Mouse (Mus musculus) limb, embryonic 11.5 days (tissue): ENCODE results near the gene Sptbn1. TPM values are rescaled to one million over a fixed set of nuclear protein-coding genes. Genes with fewer than 3 reads are reported as not detected.

Experiments used
- ATAC-seq: fragments of 200-750 bp; cut with Nextera tagmentation; 2 replicates; pipeline ENCODE4 v1.8.0; 2017; ENCODE audit warnings: low read depth; ENCODE audit not compliant: insufficient number of reproducible peaks, low FRiP score, low TSS enrichment
- DNase-seq: peaks from one replicate; pipeline ENCODE4 v3.0.0-alpha.2; 2015; ENCODE audit warnings: low spot score
- H3K27ac ChIP-seq: fragments of 300-500 bp; sonication (generic); replicated peaks from 2 replicates; pipeline ENCODE4 v1.5.1; 2014; ENCODE audit warnings: low read depth, mild to moderate bottlenecking, low read length
- H3K27me3 ChIP-seq: fragments of 300-500 bp; sonication (generic); 2 replicates; pipeline ENCODE4 v1.6.1; 2014; ENCODE audit warnings: mild to moderate bottlenecking, low read length, mixed read lengths; ENCODE audit not compliant: control insufficient read depth, insufficient read depth
- H3K36me3 ChIP-seq: fragments of 300-500 bp; sonication (generic); 2 replicates; pipeline ENCODE4 v1.6.1; 2014; ENCODE audit warnings: mild to moderate bottlenecking, low read length, moderate library complexity, mixed read lengths; ENCODE audit not compliant: control insufficient read depth, insufficient read depth
- H3K4me1 ChIP-seq: fragments of 300-500 bp; sonication (generic); 2 replicates; pipeline ENCODE4 v1.6.1; 2014; ENCODE audit warnings: low read length, mixed read lengths; ENCODE audit not compliant: control insufficient read depth, insufficient read depth
- H3K4me2 ChIP-seq: fragments of 300-500 bp; sonication (generic); 2 replicates; pipeline ENCODE4 v1.6.1; 2014; ENCODE audit warnings: low read depth, mild to moderate bottlenecking, moderate library complexity; ENCODE audit not compliant: severe bottlenecking
- H3K4me3 ChIP-seq: fragments of 300-500 bp; sonication (generic); 2 replicates; pipeline ENCODE4 v1.5.1; 2014; ENCODE audit warnings: low read depth, low read length
- H3K9ac ChIP-seq: fragments of 300-500 bp; sonication (generic); 2 replicates; pipeline ENCODE4 v1.6.1; 2014; ENCODE audit warnings: mild to moderate bottlenecking, low read length
- H3K9me3 ChIP-seq: fragments of 300-500 bp; sonication (generic); 2 replicates; pipeline ENCODE4 v1.6.1; 2016; ENCODE audit warnings: low read length; ENCODE audit not compliant: control insufficient read depth
- WGBS: fragments of 180-500 bp; shearing (Covaris S2); extraction: QIAGEN DNeasy Blood & Tissue Kit; methylation state at CpG from one replicate; pipeline ENCODE4 v1.1.7; 2014; 5-methylcytosine and 5-hydroxymethylcytosine counted together
- polyA plus RNA-seq: library from polyadenylated mRNA; unstranded; fragments of >200 nt; fragmentation: Nextera tagmentation; extraction: Ambion mirVana; gene quantifications from 2 replicates; pipeline ENCODE4 v1.2.1, GENCODE M21; 2014

The Sptbn1 gene
- polyA plus RNA-seq, 1 experiment from 2014 or later = 65.4 TPM

GRCm38 (mm10) chr11:30246161-30246560, 21.8 kb downstream of the Sptbn1 start:
- ATAC-seq (no peak), DNase-seq (no peak)
- H3K9ac ChIP-seq = no peak overlapping the region
- no peaks in the 10 kb centered on the region for H3K27me3 ChIP-seq
- H3K36me3 ChIP-seq = no peaks in the 10 kb centered on the region
- no peaks in the 10 kb centered on the region for H3K4me1 ChIP-seq
- H3K4me2 ChIP-seq = no peak overlapping the region
- 83% methylated on average over 11 of the region's 11 CpGs for WGBS
- no peak overlapping the region for H3K27ac ChIP-seq
- H3K4me3 ChIP-seq = no peak overlapping the region
- no peaks in the 10 kb centered on the region for H3K9me3 ChIP-seq

GRCm38 (mm10) chr11:30244172-30244571, 23.8 kb downstream of the Sptbn1 start:
- 65% methylated on average over 1 of the region's 1 CpGs for WGBS
- DNase-seq = no peak
- H3K4me1 ChIP-seq = no peaks in the 10 kb centered on the region

GRCm38 (mm10) chr11:30243591-30243990, 24.4 kb downstream of the Sptbn1 start:
- no peak for ATAC-seq
- Histone ChIP-seq H3K4me1 (no peaks in the 10 kb centered on the region), H3K9me3 (no peaks in the 10 kb centered on the region), H3K27me3 (no peaks in the 10 kb centered on the region), H3K4me3 (no peak overlapping the region), H3K27ac (no peak overlapping the region), H3K9ac (no peak overlapping the region), H3K36me3 (no peaks in the 10 kb centered on the region), H3K4me2 (no peak overlapping the region)
- DNase-seq = no peak
- 71% methylated on average over 3 of the region's 3 CpGs for WGBS

More at GRCm38 (mm10) chr11:30244172-30244571, 23.8 kb downstream of the Sptbn1 start:
- Histone ChIP-seq H3K27me3 (no peaks in the 10 kb centered on the region), H3K9me3 (no peaks in the 10 kb centered on the region), H3K36me3 (no peaks in the 10 kb centered on the region), H3K27ac (no peak overlapping the region), H3K9ac (no peak overlapping the region), H3K4me2 (no peak overlapping the region), H3K4me3 (no peak overlapping the region)
- ATAC-seq = no peak

- no peak overlapping the region for H3K4me2 ChIP-seq
- H3K27ac ChIP-seq = no peak overlapping the region
- no peaks in the 10 kb centered on the region for H3K36me3 ChIP-seq
- DNase-seq (no peak), ATAC-seq (no peak)
- H3K4me3 ChIP-seq = no peak overlapping the region
- no peaks in the 10 kb centered on the region for H3K4me1 ChIP-seq
- no peaks in the 10 kb centered on the region for H3K27me3 ChIP-seq
- 57% methylated on average over 3 of the region's 3 CpGs for WGBS
- H3K9me3 ChIP-seq = no peaks in the 10 kb centered on the region
- no peak overlapping the region for H3K9ac ChIP-seq
Observed at GRCm38 (mm10) chr11:30240861-30241260, 27.1 kb downstream of the Sptbn1 start.

GRCm38 (mm10) chr11:30237960-30238359, 30.0 kb downstream of the Sptbn1 start:
- H3K9me3 ChIP-seq = no peaks in the 10 kb centered on the region
- ATAC-seq (no peak), DNase-seq (no peak)
- no peaks in the 10 kb centered on the region for H3K27me3 ChIP-seq
- H3K9ac ChIP-seq = no peak overlapping the region
- H3K27ac ChIP-seq = no peak overlapping the region
- no peak overlapping the region for H3K4me2 ChIP-seq
- H3K4me1 ChIP-seq = no peaks in the 10 kb centered on the region
- no peak overlapping the region for H3K4me3 ChIP-seq
- no peaks in the 10 kb centered on the region for H3K36me3 ChIP-seq
- 65% methylated on average over 4 of the region's 4 CpGs for WGBS

GRCm38 (mm10) chr11:30236681-30237242, 31.2 kb downstream of the Sptbn1 start:
- Histone ChIP-seq H3K27me3 (no peaks in the 10 kb centered on the region), H3K27ac (no peak overlapping the region), H3K9ac (no peak overlapping the region), H3K9me3 (no peaks in the 10 kb centered on the region), H3K4me1 (no peaks in the 10 kb centered on the region), H3K4me3 (no peak overlapping the region), H3K36me3 (no peaks in the 10 kb centered on the region), H3K4me2 (no peak overlapping the region)
- 88% methylated on average over 4 of the region's 4 CpGs for WGBS
- DNase-seq = no peak
- ATAC-seq = no peak

- no peak overlapping the region for H3K27ac ChIP-seq
- no peak overlapping the region for H3K4me3 ChIP-seq
- DNase-seq (no peak), ATAC-seq (no peak)
- no peaks in the 10 kb centered on the region for H3K27me3 ChIP-seq
- no peak overlapping the region for H3K9ac ChIP-seq
- H3K4me1 ChIP-seq = no peaks in the 10 kb centered on the region
- no peaks in the 10 kb centered on the region for H3K9me3 ChIP-seq
- no peak overlapping the region for H3K4me2 ChIP-seq
- H3K36me3 ChIP-seq = no peaks in the 10 kb centered on the region
Observed at GRCm38 (mm10) chr11:30235666-30236065, 32.3 kb downstream of the Sptbn1 start.

GRCm38 (mm10) chr11:30235218-30235617, 32.8 kb downstream of the Sptbn1 start:
- Histone ChIP-seq H3K27ac (no peak overlapping the region), H3K9ac (no peak overlapping the region), H3K9me3 (no peaks in the 10 kb centered on the region), H3K36me3 (no peaks in the 10 kb centered on the region), H3K4me2 (no peak overlapping the region), H3K27me3 (no peaks in the 10 kb centered on the region), H3K4me3 (no peak overlapping the region), H3K4me1 (no peaks in the 10 kb centered on the region)
- no peak for ATAC-seq
- WGBS = 92% methylated on average over 2 of the region's 2 CpGs
- no peak for DNase-seq

- H3K36me3 ChIP-seq = no peaks in the 10 kb centered on the region
- no peak overlapping the region for H3K9ac ChIP-seq
- no peaks in the 10 kb centered on the region for H3K9me3 ChIP-seq
- WGBS = 88% methylated on average over 4 of the region's 4 CpGs
- no peak overlapping the region for H3K4me3 ChIP-seq
- DNase-seq (no peak), ATAC-seq (no peak)
- H3K4me2 ChIP-seq = no peak overlapping the region
- no peaks in the 10 kb centered on the region for H3K4me1 ChIP-seq
- no peak overlapping the region for H3K27ac ChIP-seq
- H3K27me3 ChIP-seq = no peaks in the 10 kb centered on the region
Observed at GRCm38 (mm10) chr11:30233946-30234345, 34.0 kb downstream of the Sptbn1 start.
